Mouse (Mus musculus) ovary, postnatal 36 days (tissue): ENCODE measurements around the gene Gcgr.

Experiments used
- DNase-seq: peaks from one replicate; pipeline ENCODE4 v3.0.0; 2022; ENCODE audit warnings: low spot score, mixed read lengths

The Gcgr gene

DNA sequence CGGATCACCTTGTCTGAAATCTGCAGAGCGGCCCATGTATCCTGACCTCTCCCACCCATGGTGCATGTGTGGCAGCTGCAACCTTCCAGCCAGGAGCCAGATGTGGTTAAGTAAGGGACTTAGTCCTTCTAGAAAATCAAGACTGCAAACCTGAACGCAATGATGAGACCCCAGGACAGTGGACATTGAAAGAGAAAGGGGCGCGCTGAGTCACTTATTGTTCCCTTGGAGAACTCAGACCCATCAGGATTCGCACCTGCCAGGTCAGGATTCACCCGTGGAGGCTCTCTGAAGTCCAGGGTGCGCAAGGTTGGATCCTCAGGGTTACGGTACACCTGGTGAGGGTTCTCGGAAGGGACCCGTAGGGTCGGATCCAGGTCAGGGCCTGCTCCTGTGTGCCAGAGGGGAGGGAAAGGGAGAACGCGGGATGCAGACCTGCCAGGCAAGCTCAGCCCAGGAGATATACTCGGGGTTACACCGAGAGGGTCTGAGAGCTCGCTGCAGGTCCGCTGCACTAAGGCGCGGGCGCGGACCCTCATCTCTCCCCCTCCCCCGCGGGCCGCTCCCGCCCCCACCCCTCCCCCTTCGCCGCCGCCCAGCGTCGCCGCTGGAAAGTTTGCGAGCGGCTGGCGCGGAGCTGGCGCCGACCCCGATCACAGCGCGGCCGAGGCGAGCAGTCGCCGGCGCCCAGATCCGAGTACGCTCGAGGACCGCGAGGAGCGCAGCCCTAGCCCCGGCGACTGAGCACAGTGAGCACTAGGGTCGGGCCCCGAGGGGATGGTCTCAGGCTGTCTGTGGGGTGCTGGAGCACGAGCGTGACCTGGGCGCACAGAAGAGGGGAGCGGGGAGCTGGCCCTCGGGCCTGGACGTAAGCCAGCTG lies at the start of gene Gcgr:
Gcgr (plus strand) TSS at position 615 of the 880 bp plus-strand sequence.
- no peak for DNase-seq

DNA sequence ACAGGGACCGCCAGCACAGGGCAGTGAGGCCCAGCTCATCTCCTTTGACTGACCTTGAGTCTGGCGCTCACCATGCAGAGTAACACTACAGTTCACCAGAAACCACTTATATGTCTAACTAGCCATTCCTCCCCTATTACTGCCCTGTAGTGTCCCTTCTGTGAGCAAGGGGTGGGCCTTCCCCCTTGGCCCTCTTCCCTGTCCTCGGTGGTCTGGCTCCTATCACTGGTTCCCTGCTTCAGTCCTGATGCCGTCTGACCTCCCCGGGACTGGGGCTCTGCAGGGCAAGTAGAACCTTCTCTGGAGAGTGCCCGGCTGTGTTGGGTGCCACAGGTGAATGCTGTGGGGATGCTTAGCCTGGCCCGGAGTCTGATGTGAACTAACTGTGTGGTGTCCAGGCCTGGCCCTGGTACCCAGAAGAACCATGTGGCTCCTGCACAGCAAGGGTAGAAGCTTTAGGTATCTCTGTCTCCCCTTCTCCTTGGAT lies 47.0 kb upstream of the Gcgr start:
- DNase-seq: no peak

DNA sequence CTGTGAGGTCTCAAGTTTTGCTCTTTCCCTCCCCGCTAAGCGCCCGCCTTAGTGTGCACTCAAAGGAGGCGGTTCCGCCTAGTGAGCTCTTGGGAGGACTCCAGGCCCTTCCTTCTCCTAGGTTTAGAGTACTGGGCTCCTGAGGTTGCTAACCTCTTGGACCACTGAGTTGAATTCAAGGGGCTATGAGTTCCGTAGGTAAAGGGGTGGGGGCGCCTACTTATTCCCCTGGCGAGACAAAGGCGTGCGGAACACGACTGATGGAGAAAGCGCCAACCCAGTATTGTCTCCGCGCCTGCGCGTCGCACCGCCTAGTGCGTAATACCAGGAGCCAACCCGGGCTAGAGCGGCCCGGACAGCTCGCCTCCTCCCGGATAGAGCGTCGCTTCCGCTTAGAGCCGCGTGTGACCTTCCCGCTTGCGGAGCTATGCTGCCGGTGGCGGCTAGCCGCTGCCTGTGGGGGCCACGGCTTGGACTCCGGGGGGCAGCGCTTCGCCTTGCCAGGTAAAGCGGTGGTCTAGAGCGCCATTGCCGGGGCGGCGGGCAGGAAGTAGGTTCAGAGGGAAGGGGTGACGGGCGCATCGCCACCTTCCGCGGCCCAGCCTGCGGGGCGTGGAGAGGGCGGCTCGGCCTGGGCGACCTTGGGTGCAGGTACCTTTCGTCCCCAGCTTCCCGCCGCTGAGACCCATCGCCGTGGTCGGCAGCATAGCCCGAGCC lies 46.1 kb upstream of the Gcgr start, which contains the start of gene Mrpl12:
Mrpl12 (plus strand) TSS at position 349 of the 717 bp plus-strand sequence.
- peak; percentile 88 for DNase-seq

DNA sequence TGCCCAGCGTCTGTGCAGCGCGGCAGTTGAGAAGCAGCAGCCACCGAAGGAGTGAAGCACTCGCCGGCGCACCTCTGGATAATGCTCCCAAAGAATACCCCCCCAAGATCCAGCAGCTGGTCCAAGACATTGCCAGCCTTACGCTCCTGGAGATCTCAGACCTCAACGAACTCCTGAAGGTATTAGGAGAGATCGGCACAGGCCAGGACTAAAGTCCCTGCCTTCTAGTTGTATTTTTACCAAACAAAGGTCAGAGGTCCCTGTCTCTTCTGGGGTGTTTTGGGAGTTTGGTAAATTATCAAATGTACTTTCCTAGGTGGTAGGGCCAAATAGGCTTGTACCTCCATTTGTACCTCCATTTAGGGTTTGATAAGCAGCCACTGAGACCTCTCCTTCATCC lies 45.2 kb upstream of the Gcgr start:
- no peak for DNase-seq

DNA sequence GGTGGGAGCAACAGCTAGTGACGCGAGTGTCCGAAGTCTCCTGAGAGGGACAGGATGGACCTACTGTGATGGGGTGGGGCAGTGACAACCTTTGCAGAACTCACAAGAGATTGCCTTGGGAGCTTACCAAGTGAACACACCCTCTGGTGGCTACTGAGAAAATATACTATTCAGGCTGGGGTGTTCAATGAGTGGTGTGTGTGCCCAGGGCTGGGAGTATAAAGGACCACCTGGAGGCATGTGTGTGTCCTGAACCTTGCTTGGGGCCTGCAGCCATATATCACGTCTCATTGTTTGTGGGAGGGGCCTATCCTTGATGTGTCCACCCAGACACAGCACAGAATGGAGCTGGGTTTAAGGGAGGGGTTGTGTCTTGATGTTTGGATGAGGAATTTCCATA lies 42.0 kb upstream of the Gcgr start:
- no peak for DNase-seq

DNA sequence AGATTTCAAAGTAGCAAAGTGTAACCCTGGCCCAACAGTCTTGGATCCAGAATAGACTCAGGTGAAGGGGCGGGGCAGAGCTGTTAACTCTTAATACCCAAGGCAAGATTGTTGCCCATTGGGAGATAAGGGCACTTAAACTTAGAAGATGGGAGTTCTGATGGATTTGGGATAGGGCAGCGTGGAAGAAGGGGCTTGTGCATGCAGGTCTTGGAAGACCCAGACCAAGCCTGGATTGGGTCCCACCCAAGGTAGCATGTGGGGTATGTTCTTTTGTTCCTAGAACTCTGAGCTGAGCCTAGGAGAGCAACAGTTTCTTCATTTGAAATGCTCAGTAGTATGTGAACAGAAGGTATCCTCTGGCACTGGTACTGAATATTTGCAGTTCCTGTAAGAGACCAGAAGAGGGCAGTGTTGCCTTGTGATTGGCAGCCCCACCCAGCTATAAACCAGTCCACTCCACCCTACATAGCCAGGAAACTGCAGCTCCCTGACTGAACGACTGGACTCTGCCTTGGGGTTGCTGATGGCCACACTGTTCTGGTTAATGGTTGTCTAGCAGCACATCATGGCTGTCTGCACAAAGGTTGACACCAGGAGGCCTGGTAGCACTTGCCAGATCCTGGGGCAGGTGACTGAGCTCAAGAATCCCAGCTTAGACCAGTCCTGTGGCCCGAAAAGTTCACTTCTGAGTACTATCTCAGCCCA lies 41.3 kb upstream of the Gcgr start:
- DNase-seq: peak; percentile 51

DNA sequence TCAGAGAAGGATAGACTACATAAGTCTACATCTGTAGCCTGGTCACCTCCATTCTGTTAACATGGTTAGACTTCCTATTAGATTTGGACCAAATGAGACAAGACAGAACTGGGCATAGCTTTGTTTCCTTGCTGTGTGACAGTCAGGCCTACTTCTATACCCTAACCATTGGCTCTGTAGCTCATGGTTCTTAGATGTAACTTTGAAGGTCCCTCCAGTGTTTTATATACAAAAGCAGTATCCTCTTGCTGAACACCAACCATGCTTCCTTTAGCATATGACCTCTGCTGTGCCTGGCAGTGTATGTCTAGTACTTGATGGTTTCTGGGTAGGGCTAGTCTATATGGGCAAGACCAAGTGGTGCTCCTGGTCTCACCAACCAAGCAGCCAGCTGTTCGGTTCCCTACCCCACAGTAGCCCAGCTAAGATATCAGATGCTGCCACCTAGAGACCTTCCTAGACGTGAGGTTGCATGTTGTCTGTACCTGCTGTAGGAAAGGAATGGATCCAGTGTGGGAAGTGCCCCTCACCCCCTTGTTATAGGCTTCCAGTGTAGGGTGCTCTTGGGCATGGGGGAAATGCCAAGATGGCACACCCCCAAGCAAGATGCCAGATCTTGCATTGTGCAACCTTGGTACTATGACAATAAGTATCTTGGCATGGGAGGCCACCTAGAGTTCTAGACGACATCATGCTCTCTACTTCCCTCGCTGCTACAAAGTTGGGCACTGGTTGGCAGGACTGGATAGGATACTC lies 40.0 kb upstream of the Gcgr start:
- no peak for DNase-seq

DNA sequence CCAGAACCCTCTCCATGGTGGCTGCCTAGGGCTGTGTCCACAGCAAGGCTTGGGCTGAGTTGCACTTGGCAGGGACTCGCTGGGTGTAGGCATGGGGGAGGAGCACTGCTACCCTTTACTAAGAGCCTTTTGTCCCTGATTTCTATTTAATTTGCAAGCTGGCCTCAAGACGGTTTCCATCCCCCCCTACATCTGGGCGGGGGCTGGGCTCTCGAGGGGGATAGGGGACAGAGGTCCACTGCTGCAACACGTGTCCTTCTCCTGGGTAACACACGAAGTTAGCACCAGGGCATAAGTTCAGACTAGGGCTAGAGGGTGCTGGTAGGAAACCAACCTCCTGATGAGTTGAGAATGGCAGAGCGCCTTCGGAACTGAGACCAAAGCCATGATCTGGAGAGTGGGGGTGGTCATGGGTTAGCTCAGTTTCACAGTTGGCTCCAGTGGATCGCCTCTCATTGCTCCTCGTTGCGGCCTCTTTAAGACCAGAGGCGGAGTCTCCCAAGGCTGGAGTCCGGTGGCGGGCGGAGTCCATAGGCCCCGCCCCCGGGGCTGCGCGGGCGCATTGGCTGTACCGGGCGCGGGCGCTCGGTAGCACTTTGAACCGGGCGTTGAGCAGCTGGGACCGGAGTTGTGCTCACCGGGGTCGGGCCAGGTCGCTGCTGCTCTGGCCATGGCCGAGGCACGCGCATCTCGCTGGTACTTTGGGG lies 39.0 kb upstream of the Gcgr start, which contains the start of gene Slc25a10:
Slc25a10 (plus strand) TSS at position 524 of the 707 bp plus-strand sequence.
- peak; percentile 91 for DNase-seq

DNA sequence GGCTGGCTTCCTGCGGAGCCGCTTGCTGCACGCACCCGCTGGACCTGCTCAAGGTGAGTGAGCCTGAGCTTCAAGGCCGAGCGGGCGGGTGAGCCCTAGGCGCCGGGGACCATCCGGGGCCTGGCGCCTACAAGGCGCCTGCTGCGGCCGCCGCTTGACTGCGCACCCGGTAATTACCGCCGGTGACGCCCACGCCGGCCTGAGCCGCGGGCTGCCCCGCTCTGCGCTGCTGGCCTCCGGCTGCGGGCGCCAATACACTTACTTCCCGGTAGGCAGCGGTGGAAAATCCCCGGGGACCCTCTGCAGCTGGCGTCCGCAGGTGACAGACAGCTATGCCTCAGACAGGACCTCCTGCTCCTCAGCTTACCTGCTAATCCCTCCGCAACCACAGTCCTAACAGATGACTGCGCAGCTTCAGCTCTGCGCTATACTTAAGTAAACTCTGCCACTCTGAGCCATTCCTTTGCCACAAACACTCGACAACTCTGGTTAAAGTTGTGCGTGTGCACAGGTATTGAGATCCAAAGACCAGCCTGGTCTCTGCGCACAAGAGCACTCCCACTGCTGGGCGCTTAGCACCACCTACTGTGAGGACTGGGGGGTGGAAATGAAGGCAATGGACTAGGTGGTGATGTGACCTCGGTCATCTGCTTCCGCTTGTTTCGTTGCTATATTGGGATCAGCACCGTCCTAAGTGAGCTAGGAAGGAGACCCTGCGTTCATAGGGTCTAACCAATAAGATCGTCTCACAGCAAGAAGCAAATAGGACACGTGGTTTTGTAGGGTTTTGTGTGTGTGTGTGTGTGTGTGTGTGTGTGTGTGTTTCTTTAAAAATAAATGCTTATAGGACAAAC lies 38.2 kb upstream of the Gcgr start:
- DNase-seq: peak; percentile 41

DNA sequence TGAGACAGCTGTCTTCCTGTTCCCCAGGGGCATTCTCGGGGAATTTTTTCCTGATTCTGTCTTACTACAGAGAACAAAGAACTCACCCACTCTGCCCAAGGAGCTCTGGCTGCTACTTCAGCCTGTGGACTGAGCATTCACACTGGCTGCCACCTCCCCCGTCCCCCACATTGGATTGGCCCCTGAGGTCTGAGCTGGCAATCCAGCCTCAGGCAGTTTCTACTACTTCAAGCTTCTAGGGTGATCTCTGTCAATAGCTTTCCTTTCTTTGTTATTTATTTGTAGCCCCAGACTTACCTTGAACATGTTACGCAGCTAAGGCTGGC lies 37.7 kb upstream of the Gcgr start:
- DNase-seq: no peak

DNA sequence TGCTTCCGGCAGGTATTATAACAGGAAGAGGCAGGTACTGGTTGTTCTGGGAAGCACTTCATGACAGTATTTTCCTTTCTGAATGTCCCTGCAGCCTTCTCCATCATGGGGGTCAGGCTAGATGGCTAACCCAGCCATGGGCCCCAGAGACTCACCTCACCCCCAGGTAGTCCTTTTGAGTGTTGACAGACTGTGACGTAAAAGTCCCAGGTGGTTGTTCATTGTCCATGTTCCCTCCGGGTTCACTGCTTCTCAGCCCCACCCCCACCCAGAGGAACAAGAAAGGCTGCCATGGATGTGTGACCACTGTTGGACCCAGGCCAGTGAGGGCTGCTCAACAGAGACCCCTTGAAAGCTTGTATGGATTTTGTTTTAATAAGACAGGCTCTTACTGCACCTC lies 37.1 kb upstream of the Gcgr start:
- no peak for DNase-seq

DNA sequence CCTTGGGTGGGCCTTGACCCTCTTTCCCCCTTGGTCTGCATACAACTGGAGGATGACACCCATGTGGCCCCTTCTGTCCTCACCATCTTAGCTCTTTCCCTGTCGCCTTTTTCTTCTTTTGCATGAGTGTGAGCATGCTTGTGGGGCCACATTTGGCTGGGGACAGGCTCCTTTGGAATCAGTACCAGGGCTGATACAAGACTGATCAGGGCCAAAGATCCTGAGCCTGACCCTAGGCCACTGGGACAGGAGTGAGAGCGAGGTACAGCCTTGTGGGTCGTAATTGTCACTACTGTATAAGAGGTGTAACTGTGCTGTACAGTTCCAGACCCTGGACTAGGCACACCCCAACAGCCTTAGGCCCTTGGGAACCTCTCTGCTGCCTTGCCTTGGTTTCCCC lies 36.6 kb upstream of the Gcgr start:
- DNase-seq: no peak

DNA sequence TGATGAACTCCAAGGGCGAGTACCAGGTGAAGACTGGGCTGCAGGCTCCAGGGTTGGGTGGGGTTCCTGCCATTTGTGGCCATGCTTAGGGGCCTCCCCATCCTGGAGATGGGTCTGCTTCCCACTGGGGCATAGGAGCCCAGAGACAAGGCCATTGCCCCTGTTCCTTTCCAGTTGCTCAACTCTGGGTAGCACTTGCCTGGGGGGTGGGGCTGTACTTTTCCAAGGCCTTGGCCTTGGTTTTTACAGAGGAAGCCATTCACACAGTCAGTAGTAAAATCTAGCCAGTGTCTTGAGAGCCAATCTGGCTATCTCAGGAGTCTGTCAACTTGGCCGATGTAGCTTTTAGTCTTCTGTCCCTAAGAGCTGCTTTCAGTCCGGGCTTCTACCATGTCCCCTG lies 33.1 kb upstream of the Gcgr start:
- peak; percentile 69 for DNase-seq

DNA sequence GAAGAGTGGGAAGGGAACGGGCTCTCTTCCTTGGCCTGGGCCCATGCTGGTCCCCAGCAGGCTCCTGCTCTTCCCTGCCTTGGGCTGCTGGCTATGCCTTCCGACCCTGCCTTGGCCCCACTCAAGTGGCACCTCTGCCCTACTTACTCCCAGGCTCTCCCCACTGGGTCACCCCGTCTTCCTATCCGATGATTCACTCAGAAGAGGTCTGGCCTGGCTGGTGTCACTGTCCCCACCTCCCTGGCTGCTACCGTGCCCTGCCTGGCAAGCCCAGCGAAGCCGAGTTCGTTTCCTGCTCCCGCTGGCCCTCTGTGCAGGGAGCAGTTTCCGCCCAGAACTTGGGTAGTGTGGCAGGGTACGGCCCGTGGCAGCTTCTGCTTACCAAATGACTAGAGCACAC lies 32.3 kb upstream of the Gcgr start:
- DNase-seq: no peak

DNA sequence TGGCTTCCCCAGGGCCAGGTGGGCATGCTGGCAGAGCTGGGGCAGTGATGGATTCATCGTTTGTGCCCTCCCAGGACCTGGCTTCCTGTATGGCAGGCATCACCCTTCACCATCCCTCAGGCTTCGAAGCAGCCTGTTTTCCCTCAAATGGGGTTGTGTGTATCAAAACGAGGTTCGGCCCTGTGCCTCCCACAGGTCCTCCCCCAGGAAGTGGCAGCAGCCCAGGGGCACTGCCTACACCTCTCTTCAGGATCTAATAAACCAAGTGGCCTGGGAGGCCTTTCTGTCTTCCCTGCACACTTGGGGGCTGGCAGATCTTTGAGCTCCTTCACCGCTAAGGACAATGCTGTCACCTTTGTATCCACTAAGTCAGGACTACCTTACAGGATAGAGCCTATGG lies 31.6 kb upstream of the Gcgr start:
- peak; percentile 48 for DNase-seq

DNA sequence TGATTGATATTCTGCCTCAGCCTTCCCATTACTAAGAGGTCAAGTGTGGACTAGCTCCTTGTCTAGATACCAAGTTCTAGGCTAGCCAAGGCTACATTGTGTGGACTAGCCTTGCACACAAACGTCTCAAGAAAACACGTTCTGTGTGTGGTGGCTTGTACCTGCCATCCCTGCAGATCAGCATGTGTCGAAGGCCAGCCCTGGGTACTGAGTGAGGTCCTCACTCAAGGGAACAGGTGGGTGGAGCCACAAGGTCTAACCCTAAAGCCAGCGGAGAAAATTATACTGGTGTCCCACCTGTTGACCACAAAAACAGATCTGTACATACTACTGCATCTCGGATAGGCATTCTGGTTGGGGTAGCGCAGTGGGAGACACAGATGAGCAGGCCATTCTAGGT lies 30.6 kb upstream of the Gcgr start:
- no peak for DNase-seq

DNA sequence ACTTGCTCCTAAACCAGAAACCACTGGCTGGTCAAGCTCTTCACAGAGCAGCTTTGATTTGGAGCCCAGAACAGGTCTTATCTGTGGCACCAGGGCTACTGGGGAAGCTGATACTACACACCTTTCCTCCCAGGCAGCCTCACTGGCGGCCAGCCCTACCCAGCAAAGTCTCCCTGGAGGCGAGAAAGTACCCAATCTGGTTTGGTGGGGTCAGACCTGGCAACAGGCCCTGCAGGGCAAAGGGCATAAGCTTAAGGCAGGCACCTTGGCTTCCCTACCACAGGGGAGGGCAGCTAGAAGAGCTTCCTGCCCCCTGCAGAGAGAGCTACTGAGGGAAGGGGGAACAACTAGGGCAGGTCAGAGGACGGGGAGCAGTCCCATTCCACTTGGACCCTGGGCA lies 30.1 kb upstream of the Gcgr start:
- peak; percentile 63 for DNase-seq

DNA sequence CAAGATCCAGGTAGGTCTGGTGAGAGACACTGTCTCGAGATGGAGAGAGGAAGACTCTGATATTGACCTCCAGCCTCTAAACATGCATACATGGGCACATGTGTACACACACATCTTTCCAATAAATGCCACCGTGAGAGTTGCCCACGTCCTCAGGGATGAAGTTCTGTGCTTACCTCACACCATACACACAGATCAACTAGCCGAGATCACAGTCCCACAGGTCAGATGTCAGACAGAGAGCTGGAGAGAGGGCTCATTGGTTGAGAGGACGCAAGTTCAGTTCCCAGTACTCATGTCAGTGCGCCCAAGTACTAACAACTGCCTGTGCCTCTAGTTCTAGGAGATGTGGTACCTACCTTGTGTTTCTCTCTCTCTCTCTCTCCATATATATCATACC lies 29.5 kb upstream of the Gcgr start:
- no peak for DNase-seq

DNA sequence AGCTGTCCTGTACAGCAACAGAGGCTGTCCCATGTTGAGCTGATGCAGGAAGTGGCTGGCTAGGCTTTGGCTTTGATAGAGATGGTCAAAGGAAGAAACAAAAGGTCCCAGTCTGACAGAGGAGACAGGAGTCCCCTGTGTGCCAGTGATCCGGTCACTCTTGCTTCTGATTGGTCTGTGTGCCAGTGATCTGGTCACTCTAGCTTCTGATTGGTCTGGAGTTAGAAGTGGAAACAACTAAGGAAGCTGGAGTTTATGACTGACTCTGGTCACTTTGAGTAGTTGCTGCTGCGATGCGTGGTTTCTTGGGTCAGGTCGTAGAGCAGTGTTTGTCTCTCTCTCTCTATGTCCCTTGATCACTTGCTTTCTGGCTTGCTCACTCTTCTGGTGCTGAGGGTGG lies 28.8 kb upstream of the Gcgr start:
- DNase-seq: no peak

DNA sequence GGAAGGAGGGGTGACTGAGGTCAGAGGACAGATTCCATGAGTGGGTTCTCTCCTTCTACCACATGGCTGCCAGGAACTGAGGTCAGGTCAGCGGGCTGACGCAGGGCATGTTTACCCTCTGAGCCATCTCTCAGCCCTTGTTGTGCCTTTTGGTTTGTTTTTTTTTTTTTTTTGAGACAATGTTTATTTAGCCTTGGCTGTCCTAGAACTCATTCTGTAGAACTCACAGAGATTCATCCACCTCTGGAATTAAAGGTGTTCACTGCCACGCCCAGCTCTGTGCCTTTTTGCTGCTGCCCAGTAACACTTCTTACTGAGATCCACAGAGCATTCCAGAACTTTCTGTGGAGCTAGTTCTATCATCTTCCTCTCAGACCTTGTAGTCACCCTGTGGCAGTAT lies 24.8 kb upstream of the Gcgr start:
- no peak for DNase-seq
